Mouse (Mus musculus): ENCODE measurements around the gene Cntn2. TPM values are rescaled to one million over a fixed set of nuclear protein-coding genes. Genes with fewer than 3 reads are reported as not detected.
A peak's percentile ranks its signal among the peaks of the same experiment; 100 is the strongest.

The Cntn2 gene
- total RNA-seq, 2 experiments from 2014 or later: not detected

GRCm38 (mm10) chr1:132559045-132559444 lies 16.0 kb upstream of the Cntn2 start:
- DNase-seq (ENCODE audit: low spot score in 2 of 2): no peak

GRCm38 (mm10) chr1:132557901-132558631 lies 15.0 kb upstream of the Cntn2 start:
- DNase-seq (ENCODE audit: low spot score in 2 of 2): peak; percentile 63 to 80

- DNase-seq (ENCODE audit: low spot score in 2 of 2): no peak
Measured at GRCm38 (mm10) chr1:132543789-132544188, 733 bp upstream of the Cntn2 start.

- no peak for DNase-seq (ENCODE audit: low spot score in 2 of 2)
Measured at GRCm38 (mm10) chr1:132541824-132542599, 1.0 kb downstream of the Cntn2 start.

GRCm38 (mm10) chr1:132541171-132541823 lies 1.8 kb downstream of the Cntn2 start:
- DNase-seq (ENCODE audit: low spot score in 2 of 2): no peak

- DNase-seq (ENCODE audit: low spot score in 2 of 2): no peak
Measured at GRCm38 (mm10) chr1:132540701-132541100, 2.4 kb downstream of the Cntn2 start.

GRCm38 (mm10) chr1:132537736-132538135 lies 5.3 kb downstream of the Cntn2 start:
- no peak for DNase-seq (ENCODE audit: low spot score in 2 of 2)

GRCm38 (mm10) chr1:132536416-132536815 lies 6.6 kb downstream of the Cntn2 start:
- DNase-seq (ENCODE audit: low spot score in 2 of 2): no peak

- DNase-seq (ENCODE audit: low spot score in 2 of 2): no peak
Measured at GRCm38 (mm10) chr1:132535541-132535940, 7.5 kb downstream of the Cntn2 start.

- DNase-seq (ENCODE audit: low spot score in 2 of 2): no peak
Measured at GRCm38 (mm10) chr1:132533840-132534239, 9.2 kb downstream of the Cntn2 start.

- no peak for DNase-seq (ENCODE audit: low spot score in 2 of 2)
Measured at GRCm38 (mm10) chr1:132532521-132532920, 10.5 kb downstream of the Cntn2 start.

- no peak for DNase-seq (ENCODE audit: low spot score in 2 of 2)
Measured at GRCm38 (mm10) chr1:132530631-132531191, 12.3 kb downstream of the Cntn2 start.

GRCm38 (mm10) chr1:132528647-132529334 lies 14.3 kb downstream of the Cntn2 start:
- no peak for DNase-seq (ENCODE audit: low spot score in 2 of 2)

- DNase-seq (ENCODE audit: low spot score in 2 of 2): no peak
Measured at GRCm38 (mm10) chr1:132528071-132528470, 15.0 kb downstream of the Cntn2 start.

GRCm38 (mm10) chr1:132525832-132526231 lies 17.2 kb downstream of the Cntn2 start:
- DNase-seq (ENCODE audit: low spot score in 2 of 2): peak; percentile 68 to 75

- peak; percentile 26 to 43 for DNase-seq (ENCODE audit: low spot score in 2 of 2)
Measured at GRCm38 (mm10) chr1:132523920-132524319, 19.1 kb downstream of the Cntn2 start.

GRCm38 (mm10) chr1:132523048-132523447 lies 20.0 kb downstream of the Cntn2 start:
- no peak for DNase-seq (ENCODE audit: low spot score in 2 of 2)

- peak; percentile 36 to 54 for DNase-seq (ENCODE audit: low spot score in 2 of 2)
Measured at GRCm38 (mm10) chr1:132520764-132521163, 22.3 kb downstream of the Cntn2 start.

- no peak for DNase-seq (ENCODE audit: low spot score in 2 of 2)
Measured at GRCm38 (mm10) chr1:132519734-132520133, 23.3 kb downstream of the Cntn2 start.

GRCm38 (mm10) chr1:132518621-132519020 lies 24.4 kb downstream of the Cntn2 start:
- no peak for DNase-seq (ENCODE audit: low spot score in 2 of 2)

- DNase-seq (ENCODE audit: low spot score in 2 of 2): no peak
Measured at GRCm38 (mm10) chr1:132516776-132517175, 26.3 kb downstream of the Cntn2 start.
